Mouse (Mus musculus) lung, adult 2 months (tissue): ENCODE measurements around the gene Ptbp2.

Source experiments
- CTCF ChIP-seq: fragments of 200-500 bp; IDR thresholded peaks from 2 replicates; pipeline ENCODE4 v1.5.1; 2011; ENCODE audit warnings: mild to moderate bottlenecking, low read length, control low read depth; ENCODE audit not compliant: insufficient read depth
- POLR2A ChIP-seq: fragments of 200-500 bp; IDR thresholded peaks from 2 replicates; pipeline ENCODE4 v1.6.1; 2011; ENCODE audit warnings: low read depth, mild to moderate bottlenecking, control low read depth, low read length, borderline replicate concordance; ENCODE audit errors: extremely low read depth

GRCm38 (mm10) chr3:119746656-119747055, 37.6 kb downstream of the Ptbp2 start:
- TF ChIP-seq POLR2A: no peak
- TF ChIP-seq CTCF: no peak
